Mouse (Mus musculus) heart, postnatal 10 days (tissue): ENCODE measurements at regions not wholly inside any gene's neighbourhood (a gene's known extent, or its start where the extent isn't known, plus 50 kb on each side); places are given as distances from the start of the nearest gene placed in this dataset.
"Not testable (repeated sequence)": the region's sequence is repeated elsewhere in the genome, so short reads cannot be mapped to it uniquely, and the experiment has no call there.

Source experiments
- DNase-seq, 2 experiments: peaks; one replicate each; pipeline ENCODE4 v3.0.0; 2021
- intact Hi-C: fragments of 180-260 bp; cut with DNase I; formaldehyde crosslinking; loops from one replicate; pipeline ENCODE4 v1.15.1; 2025

GRCm38 (mm10) chr17:31732176-31732880, 54.7 kb downstream of the Cryaa start:
- DNase-seq = no peak
- intact Hi-C loops = no loop called here

- no peak for DNase-seq
- intact Hi-C loops = no loop called here
Measured at GRCm38 (mm10) chr17:31734521-31734920, 56.9 kb downstream of the Cryaa start.

GRCm38 (mm10) chr17:31736716-31737115, 59.1 kb downstream of the Cryaa start:
- no peak for DNase-seq
- intact Hi-C loops = no loop called here

- intact Hi-C loops = no loop called here
- DNase-seq = no peak
Measured at GRCm38 (mm10) chr17:31738249-31738648, 60.6 kb downstream of the Cryaa start.

- intact Hi-C loops = no loop called here
- DNase-seq = no peak
Measured at GRCm38 (mm10) chr17:31739586-31739985, 62.0 kb downstream of the Cryaa start.

- DNase-seq = no peak
- intact Hi-C loops = no loop called here
Measured at GRCm38 (mm10) chr17:31740059-31740458, 62.5 kb downstream of the Cryaa start.

GRCm38 (mm10) chr17:31743656-31744055, 66.0 kb downstream of the Cryaa start:
- no peak for DNase-seq
- intact Hi-C loops = no loop called here

GRCm38 (mm10) chr17:31746198-31747111, 68.8 kb downstream of the Cryaa start:
- peak; percentile 81 to 85 for DNase-seq
- intact Hi-C loops = loop anchor here (5.0 kb wide), 1 partner anchor 44 kb away; no protein-coding TSS in a partner anchor

GRCm38 (mm10) chr17:31747563-31747962, 70.0 kb downstream of the Cryaa start:
- intact Hi-C loops = loop anchor here (5.0 kb wide), 1 partner anchor 45 kb away; no protein-coding TSS in a partner anchor
- no peak for DNase-seq

GRCm38 (mm10) chr17:31748158-31748557, 70.6 kb downstream of the Cryaa start:
- intact Hi-C loops = loop anchor here (5.0 kb wide), 1 partner anchor 46 kb away; no protein-coding TSS in a partner anchor
- peak; percentile 27 to 38 for DNase-seq

- DNase-seq = no peak
- intact Hi-C loops = loop anchor here (5.0 kb wide), 1 partner anchor 47 kb away; no protein-coding TSS in a partner anchor
Measured at GRCm38 (mm10) chr17:31748971-31749370, 71.4 kb downstream of the Cryaa start.

- no peak for DNase-seq
- intact Hi-C loops = loop anchor here (5.0 kb wide), 1 partner anchor 64 kb away; no protein-coding TSS in a partner anchor
Measured at GRCm38 (mm10) chr17:31751262-31751661, 73.7 kb downstream of the Cryaa start.

- intact Hi-C loops = loop anchor here (5.0 kb wide), 1 partner anchor 66 kb away; no protein-coding TSS in a partner anchor
- DNase-seq = no peak
Measured at GRCm38 (mm10) chr17:31753113-31753858, 75.7 kb downstream of the Cryaa start.

GRCm38 (mm10) chr17:31753859-31754229, 76.2 kb downstream of the Cryaa start:
- DNase-seq = no peak
- intact Hi-C loops = loop anchor here (5.0 kb wide), 1 partner anchor 67 kb away; no protein-coding TSS in a partner anchor

- DNase-seq = no peak
- intact Hi-C loops = no loop called here
Measured at GRCm38 (mm10) chr17:31760465-31760864, 82.9 kb downstream of the Cryaa start.

GRCm38 (mm10) chr17:31763078-31763477, 85.5 kb downstream of the Cryaa start:
- DNase-seq = no peak
- intact Hi-C loops = no loop called here

- peak; percentile 87 to 89 for DNase-seq
- intact Hi-C loops = no loop called here
Measured at GRCm38 (mm10) chr17:31766779-31767697, 88.6 kb downstream of the Sik1 start.

- intact Hi-C loops = no loop called here
- DNase-seq = no peak
Measured at GRCm38 (mm10) chr17:31772201-31772820, 83.3 kb downstream of the Sik1 start.

- intact Hi-C loops, DNase-seq: not testable (repeated sequence)
Measured at GRCm38 (mm10) chr17:31773882-31774281, 81.7 kb downstream of the Sik1 start.
